Mouse (Mus musculus): ENCODE data around the gene Foxm1.
"Not testable (repeated sequence)": the region's sequence is repeated elsewhere in the genome, so short reads cannot be mapped to it uniquely, and the experiment has no call there.

The Foxm1 gene

DNA sequence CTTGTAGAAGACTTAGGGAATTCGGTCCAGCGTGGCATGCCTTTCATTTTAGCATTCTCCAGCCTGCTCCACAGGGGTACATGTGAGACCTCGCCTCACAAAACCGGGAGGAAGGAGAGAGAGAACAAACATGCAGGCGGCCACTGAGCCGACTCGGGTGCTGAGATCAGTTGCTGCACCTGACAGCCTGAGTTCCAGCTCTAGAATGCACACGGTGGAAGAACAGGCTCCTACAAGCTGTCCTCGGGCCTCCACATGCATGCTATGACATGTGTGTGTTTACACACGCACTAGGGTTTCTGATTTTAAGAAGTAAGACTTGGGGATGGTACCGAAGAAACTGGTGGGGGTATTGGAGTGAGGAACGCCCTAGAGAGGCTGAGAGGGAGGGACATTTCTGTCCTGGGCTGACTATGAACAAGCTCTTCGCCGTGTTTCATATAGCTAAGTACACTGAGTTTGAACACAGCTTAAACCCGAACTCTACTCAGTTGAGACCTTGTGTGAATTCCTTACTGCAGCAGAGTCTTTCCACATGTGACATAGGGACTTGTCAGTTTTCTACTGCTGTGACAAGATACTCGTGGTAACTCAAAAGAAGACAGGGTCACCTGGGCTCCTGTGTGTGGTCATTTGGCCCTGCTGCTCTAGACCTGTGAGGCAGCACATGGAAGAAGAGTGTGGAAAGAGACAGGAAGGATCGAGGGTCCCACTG is 13.8 kb downstream of the Foxm1 start:
- no peak for DNase-seq

DNA sequence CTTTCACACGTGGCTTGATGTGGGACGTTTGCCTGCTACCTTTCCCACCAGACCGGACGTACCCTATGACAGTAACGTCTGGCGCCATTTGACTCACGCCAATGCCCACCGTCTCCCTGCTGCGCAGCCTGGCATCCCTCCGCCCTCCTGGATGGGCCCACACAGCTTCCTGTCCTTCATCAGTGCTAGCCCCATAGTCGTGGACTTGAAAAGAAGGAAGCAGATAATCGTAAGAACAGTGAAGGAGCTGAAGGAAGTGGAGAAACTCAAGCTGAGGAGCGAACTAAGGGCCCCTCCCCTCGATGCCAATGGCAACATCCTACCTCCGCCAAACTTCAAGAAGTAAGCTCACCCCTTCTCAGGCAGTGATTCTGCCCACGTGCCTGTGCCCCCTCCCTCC is 16.9 kb downstream of the Foxm1 start:
- DNase-seq, result no peak

- not testable (repeated sequence) for DNase-seq
These were observed 17.9 kb downstream of the Foxm1 start for GRCm38 (mm10) chr6:128380594-128381167.

GRCm38 (mm10) chr6:128381254-128381653 is 18.5 kb downstream of the Foxm1 start:
- DNase-seq, result no peak

GRCm38 (mm10) chr6:128383752-128384151 is 21.0 kb downstream of the Foxm1 start:
- DNase-seq, result no peak

DNA sequence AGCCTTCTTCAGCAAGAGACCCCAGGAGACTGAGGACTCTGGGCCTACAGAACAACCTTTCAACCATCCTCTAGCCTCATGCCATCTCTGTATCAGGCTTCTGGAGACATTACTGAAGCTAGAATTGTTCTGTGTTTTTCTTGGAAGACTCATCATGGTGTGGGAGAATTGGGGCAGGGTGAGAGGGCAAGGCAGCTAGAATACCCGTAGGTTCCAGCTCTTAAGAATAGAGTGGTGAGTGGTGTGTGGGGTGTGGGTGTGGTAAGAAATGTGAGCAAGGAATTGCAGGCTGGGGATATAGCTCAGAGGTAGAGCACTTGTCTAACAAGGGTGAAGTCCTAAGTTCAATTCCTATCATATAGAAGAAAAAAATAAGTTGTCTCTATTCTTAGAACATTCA is 22.3 kb downstream of the Foxm1 start:
- no peak for DNase-seq

DNA sequence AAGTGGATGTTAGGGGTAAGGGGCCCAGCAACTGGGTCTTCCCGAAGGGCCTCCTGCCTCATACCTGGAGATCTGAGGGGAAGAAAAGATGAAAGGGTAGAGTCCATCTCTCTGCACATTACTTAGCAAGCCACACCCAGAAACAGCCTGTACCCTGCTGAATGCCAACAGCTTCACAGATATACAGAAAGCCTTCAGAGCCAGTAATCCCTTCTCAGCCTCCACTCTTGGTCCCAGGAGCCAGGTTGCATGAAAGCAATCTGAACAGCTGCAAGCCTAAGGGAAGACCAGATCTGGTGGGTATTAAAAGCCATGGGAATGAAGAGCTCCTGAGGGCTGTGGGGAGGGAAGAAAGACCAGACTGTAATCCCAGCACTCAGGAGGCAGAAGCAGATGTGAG is 26.4 kb downstream of the Foxm1 start:
- DNase-seq, result no peak

- no peak for DNase-seq
These were observed 27.9 kb downstream of the Foxm1 start for GRCm38 (mm10) chr6:128390683-128391082.

DNA sequence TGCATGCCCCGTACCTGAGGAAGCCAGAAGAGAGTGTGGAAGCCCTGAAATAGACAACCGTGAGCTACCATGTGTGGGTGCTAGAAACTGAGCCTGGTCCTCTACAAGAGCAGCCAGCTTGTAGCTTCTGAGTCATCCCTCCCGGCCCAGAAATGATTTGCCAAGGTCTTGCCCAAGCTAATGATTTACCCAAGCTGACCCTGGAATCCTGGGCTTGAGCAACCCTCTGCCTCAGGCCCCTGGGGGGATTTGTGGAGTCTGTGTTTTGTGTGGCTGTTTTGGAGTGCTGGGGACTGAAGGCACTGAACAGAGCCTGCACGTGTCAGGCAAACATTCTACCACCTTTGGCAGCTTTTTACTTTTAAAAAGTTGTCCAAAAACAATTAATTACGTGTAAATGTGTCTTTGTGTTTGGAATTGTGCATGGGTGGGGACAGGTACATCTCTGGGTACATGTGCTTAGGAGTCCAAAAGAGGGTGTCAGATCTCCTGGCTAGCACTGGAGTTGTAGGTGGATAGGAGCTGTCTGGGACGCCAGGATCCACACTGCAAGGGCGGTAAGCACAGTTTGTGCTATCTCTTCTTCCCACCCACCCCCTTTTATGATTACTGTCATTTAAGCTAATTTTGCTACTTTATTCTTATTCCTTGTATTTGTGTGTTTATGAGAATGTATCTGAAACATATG is 35.0 kb downstream of the Foxm1 start:
- no peak for DNase-seq

DNA sequence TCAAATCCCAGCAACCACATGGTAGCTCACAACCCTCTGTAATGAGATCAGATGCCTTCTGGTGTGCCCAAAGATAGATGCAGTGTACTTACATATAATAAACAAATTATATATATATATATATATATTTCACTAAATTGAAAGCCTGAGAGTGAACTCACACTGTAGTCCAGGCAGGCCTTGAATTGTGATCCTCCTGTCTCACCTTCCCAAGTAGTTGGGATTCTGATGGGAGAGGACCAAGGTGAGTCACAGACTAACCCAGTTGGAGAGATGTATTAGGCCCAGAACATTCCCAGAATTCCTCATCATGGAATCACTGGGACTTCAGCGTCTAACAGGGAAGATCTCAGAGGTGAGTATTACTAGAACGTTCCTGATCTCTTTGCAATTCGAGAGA is 36.2 kb downstream of the Foxm1 start, which contains the start of gene Nrip2:
TSS of gene Nrip2 (plus strand) at position 301 of the 400 bp plus-strand sequence.
- no peak for DNase-seq

DNA sequence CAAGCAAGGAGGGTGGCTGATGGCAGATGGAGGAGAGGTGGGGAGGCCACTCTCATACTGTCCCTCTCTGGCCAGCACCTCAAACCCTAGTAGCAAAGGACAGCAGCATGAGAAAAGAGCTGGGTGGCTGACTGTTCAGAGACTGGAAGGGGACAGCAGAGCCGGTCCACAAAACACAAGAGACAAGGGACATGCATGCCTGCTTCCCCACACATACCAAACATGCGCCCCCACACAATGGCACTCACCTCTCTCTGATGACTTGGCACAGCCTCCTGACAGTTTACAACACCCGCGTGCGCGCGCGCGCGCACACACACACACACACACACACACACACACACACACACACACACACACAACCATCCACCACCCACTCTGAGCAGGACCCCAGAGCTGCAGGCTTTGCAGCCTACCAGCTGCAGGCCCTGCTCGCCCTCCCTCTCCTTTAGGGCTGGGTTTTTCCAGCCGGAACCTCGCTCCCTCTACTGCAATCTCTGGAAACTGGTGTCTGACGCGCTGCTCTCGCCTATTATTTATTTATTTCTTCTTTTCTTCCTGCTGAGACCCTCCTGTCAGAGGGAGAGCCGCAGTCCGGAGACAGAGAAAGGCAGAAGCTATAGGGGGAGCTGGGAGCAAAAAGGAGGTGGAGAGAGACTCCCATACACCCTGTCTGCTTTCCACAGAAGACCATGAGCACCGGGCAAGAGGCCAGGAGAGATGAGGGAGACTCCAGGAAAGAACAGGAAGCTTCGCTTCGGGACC is 36.8 kb downstream of the Foxm1 start:
- peak; percentile 56 for DNase-seq

DNA sequence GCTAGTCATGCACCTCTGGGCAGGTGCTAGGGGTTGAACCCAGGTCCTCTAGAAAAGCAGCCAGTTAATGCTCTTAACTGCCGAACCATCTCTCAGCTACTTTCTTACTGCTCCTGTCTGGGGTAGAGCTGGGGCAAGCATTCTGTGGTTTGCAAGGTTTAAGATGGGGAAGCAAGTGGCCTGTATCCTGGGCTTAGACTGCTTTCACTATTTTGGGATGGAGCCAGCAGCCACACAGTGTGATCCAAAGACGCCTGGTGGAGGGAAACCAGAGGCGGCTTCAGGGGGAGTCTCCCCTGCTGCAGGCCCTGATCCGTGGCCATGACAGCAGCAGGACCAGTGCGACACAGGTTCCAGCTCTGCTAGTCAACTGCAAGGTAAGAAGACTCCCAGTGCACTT is 41.9 kb downstream of the Foxm1 start:
- no peak for DNase-seq

GRCm38 (mm10) chr6:128408544-128409125 is 45.9 kb downstream of the Foxm1 start:
- DNase-seq, result no peak

DNA sequence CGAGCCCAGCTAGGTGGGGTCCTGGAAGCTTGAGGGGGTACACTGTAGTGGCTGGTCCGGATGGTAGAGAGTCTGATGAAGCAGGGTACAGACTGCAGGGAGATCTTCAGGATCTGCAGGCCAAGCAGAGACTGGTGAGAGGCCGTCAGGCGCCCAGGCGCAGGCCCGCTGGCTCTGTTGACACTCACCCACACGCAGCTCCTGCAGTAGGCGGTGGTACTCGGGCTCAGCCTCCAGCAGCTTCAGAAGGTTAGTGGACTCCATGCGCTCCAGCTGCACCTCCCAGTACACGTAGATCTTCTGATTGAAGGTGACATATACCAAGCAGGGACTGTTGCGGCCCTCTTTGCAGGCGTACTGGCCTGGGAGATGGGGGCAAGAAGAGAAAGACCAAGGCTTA is 47.5 kb downstream of the Foxm1 start:
- peak; percentile 51 for DNase-seq

DNA sequence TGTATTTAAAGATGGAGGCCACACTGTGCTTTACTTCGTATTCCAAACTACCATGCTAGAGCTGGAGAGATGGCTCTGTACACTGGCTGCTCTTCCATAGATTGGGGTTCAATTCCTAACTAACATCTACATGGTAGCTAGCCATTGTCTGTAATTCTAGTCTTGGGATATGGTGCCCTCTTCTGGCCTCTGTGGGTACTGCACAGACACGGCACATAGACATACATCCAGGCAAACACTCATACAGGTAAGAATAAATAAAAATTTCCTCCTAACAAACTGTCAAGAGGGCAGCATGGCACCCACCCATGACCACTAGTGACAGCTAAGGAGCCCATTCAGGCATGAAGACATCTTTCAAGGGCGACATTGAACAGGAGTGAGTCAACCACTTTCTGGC is 48.3 kb downstream of the Foxm1 start:
- peak; percentile 77 for DNase-seq

- no peak for DNase-seq
These were observed 53.4 kb downstream of the Foxm1 start for GRCm38 (mm10) chr6:128416169-128416568.

DNA sequence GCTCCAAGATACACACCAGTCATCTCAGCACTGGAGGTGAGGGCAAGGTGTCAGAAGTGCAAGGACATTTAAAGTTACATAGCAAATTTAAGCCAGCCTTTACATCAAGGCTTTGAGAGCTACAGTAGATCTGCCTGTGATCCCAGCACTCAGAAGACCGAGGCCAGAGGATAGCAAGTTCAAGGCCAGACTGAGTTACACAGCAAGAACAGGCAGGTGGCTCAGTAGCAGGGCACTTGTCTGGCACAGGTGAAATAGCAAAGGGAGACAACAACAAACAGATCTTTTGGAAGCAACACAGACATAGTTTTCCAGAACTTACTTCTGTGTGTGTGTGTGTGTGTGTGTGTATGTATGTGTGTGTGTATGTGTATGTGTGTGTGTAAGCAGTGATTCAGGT is 55.3 kb downstream of the Foxm1 start:
- no peak for DNase-seq

GRCm38 (mm10) chr6:128421036-128421435 is 58.3 kb downstream of the Foxm1 start:
- peak; percentile 48 for DNase-seq

- DNase-seq, result no peak
These were observed 58.7 kb downstream of the Foxm1 start for GRCm38 (mm10) chr6:128421480-128421879.

DNA sequence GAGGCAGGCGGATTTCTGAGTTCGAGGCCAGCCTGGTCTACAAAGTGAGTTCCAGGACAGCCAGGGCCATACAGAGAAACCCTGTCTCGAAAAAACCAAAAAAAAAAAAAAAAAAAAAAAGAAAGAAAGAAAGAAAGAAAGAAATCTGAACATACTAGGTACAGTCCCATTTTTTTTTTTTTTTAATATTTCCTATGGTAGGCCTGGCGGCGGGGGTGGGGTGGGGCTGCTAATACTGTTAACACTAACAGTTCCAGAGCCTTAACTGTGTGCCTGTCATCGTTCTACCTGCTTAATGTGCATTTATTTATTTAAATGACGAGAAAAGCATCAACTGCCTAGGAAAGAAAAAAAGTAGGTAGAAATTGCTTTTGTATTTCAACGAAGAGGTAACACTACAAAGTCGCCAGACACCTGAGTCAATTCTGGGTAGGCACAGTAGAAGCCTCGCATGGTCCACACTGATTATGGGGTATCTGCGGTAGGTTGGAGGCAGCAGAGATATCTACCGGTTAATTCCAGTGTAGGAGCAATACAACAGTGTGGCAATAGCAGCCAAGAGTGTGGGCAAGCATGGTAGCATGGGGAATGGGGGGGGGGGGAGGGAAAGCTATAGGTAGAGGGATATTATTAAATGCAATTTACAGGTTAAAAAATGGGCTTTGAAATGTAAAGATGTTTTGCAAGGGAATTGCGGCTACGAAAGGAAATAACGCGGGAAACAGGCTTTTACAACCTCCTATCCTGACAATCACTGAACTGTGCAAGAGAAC is 60.9 kb downstream of the Foxm1 start:
- DNase-seq, result no peak

DNA sequence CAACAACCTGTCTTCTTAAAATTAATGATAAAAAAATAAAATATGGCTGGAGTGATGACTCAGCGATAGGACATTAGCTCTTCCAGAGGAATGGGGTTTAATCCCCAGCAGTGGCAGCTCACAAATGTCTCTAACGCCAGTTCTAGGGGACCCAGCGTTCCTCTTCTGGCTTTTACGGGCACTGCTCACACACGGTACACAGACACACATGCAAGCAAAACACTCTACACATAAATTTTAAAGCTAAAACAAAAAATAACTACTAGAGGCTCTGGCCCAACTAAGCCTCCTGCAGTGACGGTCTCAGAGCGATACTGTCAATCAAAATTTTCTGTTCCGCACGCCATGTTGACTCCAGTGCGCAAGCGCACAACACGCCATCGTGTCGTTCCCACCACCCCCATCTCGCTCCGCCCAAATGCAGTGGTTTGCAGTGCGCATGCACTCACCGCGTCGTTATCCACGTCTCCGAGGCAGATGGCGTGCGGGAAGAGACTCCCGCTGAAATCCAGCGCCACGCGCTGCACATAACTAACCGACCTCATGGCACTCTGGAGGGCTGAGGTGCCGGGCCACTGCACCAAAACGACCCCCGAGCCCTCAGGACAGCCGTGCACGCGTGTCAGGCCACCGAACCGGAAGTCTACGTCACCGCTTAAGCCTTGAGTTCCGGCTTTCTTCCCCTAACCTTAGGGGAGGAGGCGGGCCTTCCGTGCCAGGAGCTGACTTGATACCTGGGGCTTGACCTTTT is 61.7 kb downstream of the Foxm1 start, which contains the start of gene Itfg2:
TSS of gene Itfg2 (minus strand) at position 663 of the 751 bp plus-strand sequence.
- DNase-seq, result peak; percentile 97
